Mouse (Mus musculus) G1E-ER4 (cell line): ENCODE results near the gene Mitf. TPM values are rescaled to one million over a fixed set of nuclear protein-coding genes. Genes with fewer than 3 reads are reported as not detected.

Experiments
- GATA1 ChIP-seq: IDR thresholded peaks from one replicate; pipeline ENCODE4 v1.8.0; 2012; ENCODE audit warnings: low read length, inconsistent platforms
- polyA plus RNA-seq: library from polyadenylated mRNA; stranded (reverse); fragments of >175 nt; gene quantifications from 2 replicates; pipeline ENCODE4 v1.2.3, GENCODE M21; 2012

Gene Mitf
- polyA plus RNA-seq, 1 experiment, result not detected

- TF ChIP-seq GATA1, result no peak
Observed at GRCm38 (mm10) chr6:97814191-97814590, 7.3 kb downstream of the Mitf start.

DNA sequence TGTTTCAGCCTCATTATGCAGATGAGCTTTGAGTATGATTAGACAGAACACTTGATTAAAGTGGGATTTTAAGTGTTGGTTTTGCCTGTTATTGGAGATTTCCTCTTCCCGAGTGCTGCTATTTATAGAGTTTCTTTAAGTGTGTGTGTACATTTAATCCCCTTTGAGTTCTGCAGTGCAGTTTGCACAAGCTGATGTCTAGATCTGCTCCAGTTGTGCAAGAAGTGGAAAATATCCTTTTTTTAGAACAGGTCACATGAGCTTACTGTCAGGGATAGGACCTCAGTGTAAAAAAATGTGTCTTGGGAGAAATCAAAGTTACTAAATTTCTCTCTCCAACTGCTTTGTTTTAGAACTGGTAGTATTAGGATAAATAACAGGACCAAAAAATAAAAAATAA is 8.9 kb downstream of the Mitf start:
- TF ChIP-seq GATA1, result no peak

DNA sequence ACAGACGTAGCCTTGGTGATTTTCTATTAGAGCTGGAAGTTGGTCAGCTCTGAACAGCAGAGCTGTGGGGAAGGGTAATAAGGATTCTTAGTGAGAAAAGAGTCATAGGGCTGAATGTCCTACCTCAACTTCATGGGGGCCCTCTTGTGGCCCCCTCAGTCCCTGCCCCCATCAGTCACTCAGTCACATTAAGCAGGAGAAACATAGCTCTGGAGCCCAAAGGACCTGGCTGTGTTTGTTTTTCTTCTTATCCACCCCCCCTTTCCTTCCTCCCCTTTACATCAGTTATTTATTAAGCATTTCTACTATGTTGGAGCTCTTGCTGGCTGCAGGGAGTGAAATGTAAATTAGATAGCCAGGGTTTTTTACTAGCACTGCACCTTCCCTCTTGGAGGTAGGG is 10.0 kb downstream of the Mitf start:
- TF ChIP-seq GATA1, result no peak

GRCm38 (mm10) chr6:97818128-97818527 is 11.3 kb downstream of the Mitf start:
- TF ChIP-seq GATA1, result no peak

GRCm38 (mm10) chr6:97818948-97819347 is 12.1 kb downstream of the Mitf start:
- no peak for TF ChIP-seq GATA1

DNA sequence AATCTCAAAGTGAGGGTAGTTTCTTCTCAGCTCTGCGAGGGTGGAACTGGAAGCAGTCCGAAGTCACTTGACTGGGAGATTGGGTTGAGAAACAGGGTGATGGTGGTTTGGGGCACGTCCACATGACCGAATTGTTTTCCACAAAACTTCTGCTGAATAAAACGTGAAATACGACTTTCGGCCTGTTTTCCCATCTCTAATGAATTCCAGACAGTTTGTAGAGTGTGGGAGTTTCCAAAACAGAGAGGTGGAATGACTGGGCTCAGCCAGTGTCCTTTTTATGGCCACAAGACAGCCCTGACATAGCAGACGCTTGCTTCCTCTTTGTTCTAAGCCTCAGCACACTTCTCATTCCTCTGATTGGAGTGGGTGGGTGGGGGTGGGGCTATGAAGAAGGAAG is 13.7 kb downstream of the Mitf start:
- no peak for TF ChIP-seq GATA1

DNA sequence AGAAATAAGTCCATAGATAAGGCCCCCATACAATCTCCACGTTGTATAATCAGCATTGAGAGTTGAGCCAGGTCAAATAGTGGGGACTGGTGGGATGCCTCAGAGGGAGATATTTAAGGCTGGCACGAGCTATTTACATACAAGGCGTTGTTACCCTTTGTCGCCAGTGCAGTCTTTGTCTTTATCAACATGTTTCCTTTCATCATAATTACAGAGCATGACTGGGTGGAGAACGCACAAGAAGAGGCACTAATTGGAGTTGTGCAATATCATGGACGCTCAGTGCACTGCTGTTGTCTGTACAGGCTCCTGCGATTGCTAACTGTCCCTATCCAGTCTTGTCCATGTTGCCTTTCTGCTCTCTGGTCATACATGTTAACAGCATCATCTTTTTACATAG is 15.0 kb downstream of the Mitf start:
- TF ChIP-seq GATA1, result no peak

DNA sequence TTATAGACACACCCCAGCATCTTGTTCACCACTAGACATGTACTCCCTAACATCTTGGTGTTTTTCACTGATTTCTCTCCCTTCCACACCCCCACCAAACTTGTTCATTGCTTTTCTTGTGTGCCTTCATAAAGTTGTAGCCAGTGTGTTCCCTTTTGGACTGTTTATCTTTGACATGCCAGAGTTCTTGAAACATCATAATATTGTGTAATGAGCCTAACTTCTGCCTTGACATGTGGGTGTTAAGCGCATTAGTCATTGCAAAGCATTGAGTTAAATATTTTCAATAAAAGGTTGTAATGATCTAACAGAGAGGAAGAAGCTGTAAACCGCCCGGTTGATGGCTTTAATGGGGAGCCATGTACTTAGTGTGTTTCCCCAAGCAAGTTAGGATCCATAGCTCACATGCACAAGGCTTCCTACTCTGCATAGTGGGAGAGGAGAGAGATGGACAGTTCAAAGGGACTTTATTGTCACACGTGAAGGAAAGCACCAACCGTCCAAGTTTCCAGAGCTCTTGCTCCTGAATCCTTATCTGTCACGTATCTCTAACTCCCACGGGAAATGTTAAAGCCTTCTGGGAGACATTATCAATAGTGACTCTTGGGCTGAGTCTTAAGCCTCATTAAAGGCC is 19.9 kb downstream of the Mitf start:
- TF ChIP-seq GATA1, result no peak

- TF ChIP-seq GATA1, result no peak
Observed at GRCm38 (mm10) chr6:97828021-97828420, 21.2 kb downstream of the Mitf start.

- TF ChIP-seq GATA1, result no peak
Observed at GRCm38 (mm10) chr6:97828822-97829719, 22.2 kb downstream of the Mitf start.

DNA sequence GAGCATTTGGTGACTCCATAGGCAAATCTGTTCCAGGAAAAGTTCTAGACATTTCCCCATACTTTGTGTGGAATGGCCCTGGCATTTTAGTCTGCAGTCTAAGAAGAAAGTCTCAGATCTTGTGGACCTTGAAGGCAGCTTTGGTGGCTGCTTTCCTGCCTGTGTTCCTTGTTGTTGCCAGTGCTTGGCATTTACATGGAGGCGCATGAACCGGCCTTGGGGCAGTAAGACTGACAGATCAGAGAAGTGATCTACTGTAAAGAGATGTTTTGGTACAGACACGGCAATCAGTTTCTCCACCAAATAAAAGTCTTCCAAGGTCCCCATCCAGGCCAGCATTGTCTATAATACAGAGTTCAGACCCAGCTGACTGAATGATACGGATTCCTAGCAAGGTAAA is 25.6 kb downstream of the Mitf start:
- TF ChIP-seq GATA1, result no peak

GRCm38 (mm10) chr6:97836176-97836575 is 29.3 kb downstream of the Mitf start:
- TF ChIP-seq GATA1, result no peak

DNA sequence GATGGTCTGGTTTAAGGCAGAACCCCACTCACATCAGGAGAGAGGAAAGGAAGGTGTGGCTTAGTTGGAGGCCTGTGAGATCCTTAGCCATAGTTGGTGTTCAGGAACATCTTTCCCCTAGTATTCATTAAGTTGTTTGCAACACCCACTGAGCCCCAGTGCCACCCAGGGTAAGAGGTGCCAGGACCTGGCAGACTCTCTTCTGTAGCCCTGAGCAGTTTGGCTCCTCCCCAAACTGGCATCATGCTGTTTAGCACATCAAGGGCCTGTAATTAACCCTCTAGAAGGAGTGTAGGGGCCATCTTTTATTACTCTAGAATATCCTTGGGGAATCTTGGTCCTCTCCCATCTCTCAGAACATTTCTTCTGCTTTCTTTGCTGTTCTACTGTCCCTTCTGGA is 30.9 kb downstream of the Mitf start:
- no peak for TF ChIP-seq GATA1

DNA sequence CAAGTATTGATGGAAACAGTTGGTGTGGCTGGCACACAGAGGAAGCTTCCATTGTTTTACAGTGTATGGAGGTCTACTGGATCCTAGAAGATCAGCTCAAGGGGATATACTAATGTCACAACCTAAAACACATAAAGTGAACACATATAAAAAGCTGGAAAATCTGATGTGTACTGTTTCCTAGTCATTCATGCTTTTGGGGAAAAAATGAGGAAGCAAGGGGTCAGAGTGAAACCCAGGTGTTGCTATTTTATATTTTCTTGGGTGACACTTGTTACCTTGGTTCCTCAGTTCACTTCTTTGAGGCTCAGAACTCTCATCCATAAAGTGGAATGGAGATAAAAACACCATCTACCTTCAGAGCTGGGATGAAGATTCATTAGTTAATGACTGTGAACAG is 32.7 kb downstream of the Mitf start:
- no peak for TF ChIP-seq GATA1

- TF ChIP-seq GATA1, result no peak
Observed at GRCm38 (mm10) chr6:97844112-97844511, 37.3 kb downstream of the Mitf start.

DNA sequence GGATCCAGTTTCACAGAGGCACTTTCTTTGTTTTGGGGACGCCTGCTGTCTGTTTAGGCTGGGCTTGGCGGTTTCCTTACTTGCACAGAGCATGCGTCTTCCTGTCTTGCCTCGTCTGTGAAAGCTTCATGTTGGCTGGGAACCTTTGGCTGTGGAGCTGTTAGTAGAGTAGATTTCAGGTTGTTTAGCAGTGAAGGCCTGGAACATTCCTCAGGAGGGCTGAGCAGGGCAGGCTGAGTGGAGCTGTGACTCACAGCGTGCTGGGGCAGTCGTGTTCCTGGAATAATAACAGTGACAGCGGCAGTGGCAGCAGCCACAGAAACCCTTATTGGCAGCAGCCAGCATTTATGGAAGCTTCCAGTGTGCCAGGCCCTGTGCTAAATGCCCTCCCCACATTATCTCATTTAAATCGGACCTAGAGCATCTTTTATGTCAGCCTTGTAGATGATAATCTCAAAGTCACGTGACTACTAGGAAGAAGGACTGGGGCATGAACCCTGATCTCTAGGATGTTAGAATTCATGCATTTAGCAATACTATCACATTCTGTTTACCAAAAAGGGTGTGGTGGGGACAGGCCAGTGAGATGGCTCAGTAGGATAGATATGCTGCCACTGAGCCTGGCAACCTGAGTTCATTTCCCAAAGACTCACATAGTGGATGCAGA is 41.5 kb downstream of the Mitf start:
- TF ChIP-seq GATA1, result no peak
